15 mouse cellular contexts compared by ENCODE assay signal in genomic region chr15:80363821-80364715, GRCm38 (mm10).
A peak's percentile ranks its signal among the peaks of the same experiment; 100 is the strongest.
DNase-seq lines count a peak whose midpoint lies in the region; ATAC-seq and TF ChIP-seq lines count a peak whose summit lies in the region.
"Had no signal": no experiment of that assay in that cellular context is flagged by ENCODE, and none has a peak within 500 bp of the region (broad histone marks: within the 10 kb centered on the region; RNA-seq: fewer than 3 reads in every experiment).

No protein-coding gene starts in this region.

- DNase-seq in frontal cortex, postnatal 36 days (ENCODE audit: low spot score in 2 of 2): peak; percentile 44 to 68
- no peak for DNase-seq in frontal cortex, postnatal 25 days (ENCODE audit: low spot score in 2 of 2)
- DNase-seq in G1E (ENCODE audit: low spot score) (no peak), adipocyte (ENCODE audit: low spot score) (no peak)
- DNase-seq in left cerebral cortex, adult 9 months (ENCODE audit: low spot score in 2 of 2): peak; percentile 45 to 58
- DNase-seq in right cerebral cortex, postnatal 10 days (ENCODE audit: low spot score in 2 of 2): peak; percentile 63 to 66
- DNase-seq in kidney, postnatal 25 days: no peak
- DNase-seq: cerebellum, adult 9-10 months; heart, postnatal 10 days; kidney, postnatal 10 days had no signal

- no peak for TF ChIP-seq CTCF in G1E (IDR thresholded peaks at IDR 0.05; ENCODE audit: low read depth, low read length)

- 64% methylated on average over 13 of the region's 13 CpGs for WGBS in kidney, embryonic 14.5 days

- no peak overlapping the region for H3K4me3 ChIP-seq in G1E (ENCODE audit: low read depth, low read length)
- H3K4me3 ChIP-seq in kidney, embryonic 14.5 days (ENCODE audit: low read length): no peak overlapping the region
- H3K4me3 ChIP-seq: embryonic facial prominence, embryonic 13.5 days; myocyte had no signal

- H3K9me3 ChIP-seq in G1E (replicated peaks): no peaks in the 10 kb centered on the region
- no peaks in the 10 kb centered on the region for H3K9me3 ChIP-seq in kidney, embryonic 14.5 days (ENCODE audit: control insufficient read depth, low read length)
- H3K9me3 ChIP-seq: embryonic facial prominence, embryonic 13.5 days had no signal

- peak; percentile 49; the same call in 1 of the 2 replicates for ATAC-seq in G1E (ENCODE audit: extremely low read depth, insufficient number of reproducible peaks, low FRiP score, poor library complexity, severe bottlenecking)
- no peak for ATAC-seq in kidney, embryonic 14.5 days (ENCODE audit: low FRiP score, low TSS enrichment)
- ATAC-seq: forebrain, embryonic 14.5 days; Patski had no signal

- H3K4me2 ChIP-seq in kidney, embryonic 14.5 days (replicated peaks; ENCODE audit: low read depth, low read length): no peak overlapping the region
- H3K4me2 ChIP-seq: embryonic facial prominence, embryonic 13.5 days had no signal

- no peak overlapping the region for H3K27ac ChIP-seq in kidney, embryonic 14.5 days (ENCODE audit: low read depth, low read length)
- H3K27ac ChIP-seq: embryonic facial prominence, embryonic 13.5 days had no signal

- no peaks in the 10 kb centered on the region for H3K36me3 ChIP-seq in G1E (replicated peaks)
- H3K36me3 ChIP-seq in kidney, embryonic 14.5 days (ENCODE audit: control insufficient read depth, insufficient read depth, low read length): no peaks in the 10 kb centered on the region
- H3K36me3 ChIP-seq: embryonic facial prominence, embryonic 13.5 days had no signal

- H3K27me3 ChIP-seq in G1E (ENCODE audit: insufficient read depth, low read length): peaks cover 23% of the 10 kb centered on the region
- H3K27me3 ChIP-seq in kidney, embryonic 14.5 days (ENCODE audit: control insufficient read depth, insufficient read depth, low read length): no peaks in the 10 kb centered on the region; the same call in 1 of the 2 replicates

- no peaks in the 10 kb centered on the region for H3K4me1 ChIP-seq in G1E (ENCODE audit: insufficient read depth, low read depth, low read length)
- no peaks in the 10 kb centered on the region for H3K4me1 ChIP-seq in kidney, embryonic 14.5 days (ENCODE audit: control insufficient read depth, insufficient read depth, low read length)

- no peak overlapping the region for H3K9ac ChIP-seq in kidney, embryonic 14.5 days (ENCODE audit: low read depth, low read length)
- H3K9ac ChIP-seq: embryonic facial prominence, embryonic 13.5 days had no signal

Comparison
In these comparisons a context has a peak if more than half of its experiments do, and no peak if none do; other contexts are left out.
1. DNase-seq: peak in frontal cortex, postnatal 36 days (2 of 2), left cerebral cortex, adult 9 months (2 of 2) and right cerebral cortex, postnatal 10 days (2 of 2); none in frontal cortex, postnatal 25 days (0 of 2), G1E (single experiment), kidney, postnatal 25 days (0 of 2) and adipocyte (single experiment).